Mouse (Mus musculus): ENCODE results near the gene Aurkb. TPM values are rescaled to one million over a fixed set of nuclear protein-coding genes. Genes with fewer than 3 reads are reported as not detected.
A peak's percentile ranks its signal among the peaks of the same experiment; 100 is the strongest.

Aurkb gene
- polyA plus RNA-seq, 2 experiments, result 109 to 124 TPM

GRCm38 (mm10) chr11:69037231-69038061 lies 8.0 kb upstream of the Aurkb start:
- H3K27ac ChIP-seq (replicated peaks; ENCODE audit: low read depth, low read length), result peak overlapping the region; percentile 81

GRCm38 (mm10) chr11:69038173-69038572 lies 7.3 kb upstream of the Aurkb start:
- ATAC-seq (ENCODE audit: low FRiP score, low read depth), result no peak
- TF ChIP-seq POLR2A (IDR thresholded peaks at IDR 0.05; ENCODE audit: borderline replicate concordance, extremely low read depth, insufficient read depth, insufficient read length), result no peak
- Histone ChIP-seq H3K4me1 (ENCODE audit: control insufficient read depth, insufficient read depth, low read length) (peaks cover 23% of the 10 kb centered on the region), H3K9me3 (ENCODE audit: control insufficient read depth, low read length) (no peaks in the 10 kb centered on the region), H3K4me2 (replicated peaks; ENCODE audit: low read depth, low read length, severe bottlenecking) (no peak overlapping the region), H3K9ac (ENCODE audit: low read depth, low read length, severe bottlenecking) (no peak overlapping the region), H3K27ac (replicated peaks; ENCODE audit: low read depth, low read length) (no peak overlapping the region), H3K36me3 (ENCODE audit: control insufficient read depth, insufficient read depth, low read length) (peaks cover 33% of the 10 kb centered on the region), H3K27me3 (ENCODE audit: control insufficient read depth, insufficient read depth, low read length) (no peaks in the 10 kb centered on the region), H3K4me3 (replicated peaks; ENCODE audit: low read length) (no peak overlapping the region)
- DNase-seq (ENCODE audit: low spot score), result no peak
- WGBS, result 71% methylated on average over 5 of the region's 5 CpGs

More at GRCm38 (mm10) chr11:69037231-69038061, 8.0 kb upstream of the Aurkb start:
- peak overlapping the region; percentile 50 for H3K4me2 ChIP-seq (replicated peaks; ENCODE audit: low read depth, low read length, severe bottlenecking)
- peaks cover 23% of the 10 kb centered on the region for H3K4me1 ChIP-seq (ENCODE audit: control insufficient read depth, insufficient read depth, low read length)
- peak overlapping the region; percentile 74 for H3K9ac ChIP-seq (ENCODE audit: low read depth, low read length, severe bottlenecking)
- ATAC-seq (ENCODE audit: low FRiP score, low read depth) (peak; percentile 47), DNase-seq (ENCODE audit: low spot score) (peak; percentile 94)
- TF ChIP-seq POLR2A (IDR thresholded peaks at IDR 0.05; ENCODE audit: borderline replicate concordance, extremely low read depth, insufficient read depth, insufficient read length), result no peak
- H3K27me3 ChIP-seq (ENCODE audit: control insufficient read depth, insufficient read depth, low read length), result no peaks in the 10 kb centered on the region
- H3K9me3 ChIP-seq (ENCODE audit: control insufficient read depth, low read length), result no peaks in the 10 kb centered on the region
- H3K4me3 ChIP-seq (replicated peaks; ENCODE audit: low read length), result peak overlapping the region; percentile 64
- H3K36me3 ChIP-seq (ENCODE audit: control insufficient read depth, insufficient read depth, low read length), result peaks cover 40% of the 10 kb centered on the region
- under 1% methylated on average over 34 of the region's 34 CpGs for WGBS

DNA sequence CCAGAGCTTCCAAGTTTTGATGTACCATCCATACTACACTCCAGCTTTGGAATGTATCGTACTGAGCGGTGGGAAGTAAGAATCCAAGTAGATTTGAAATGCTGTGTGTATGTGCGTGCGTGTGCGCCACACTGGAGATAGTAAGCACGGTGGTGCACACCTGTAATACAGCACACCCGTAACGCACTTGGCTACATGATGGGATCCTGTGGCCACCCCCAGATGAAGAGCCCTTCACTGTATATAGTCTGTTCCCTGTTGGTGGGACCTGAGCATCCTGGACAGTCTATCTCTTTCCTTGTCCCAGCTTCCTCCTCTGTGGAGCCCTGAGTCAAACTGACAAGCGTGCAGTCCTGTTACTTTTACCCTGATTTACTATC lies 938 bp downstream of the Aurkb start:
- Histone ChIP-seq H3K36me3 (ENCODE audit: control insufficient read depth, insufficient read depth, low read length) (peaks cover 33% of the 10 kb centered on the region), H3K27ac (replicated peaks; ENCODE audit: low read depth, low read length) (no peak overlapping the region), H3K9me3 (ENCODE audit: control insufficient read depth, low read length) (no peaks in the 10 kb centered on the region), H3K4me2 (replicated peaks; ENCODE audit: low read depth, low read length, severe bottlenecking) (peak overlapping the region; percentile 81), H3K4me1 (ENCODE audit: control insufficient read depth, insufficient read depth, low read length) (peaks cover 14% of the 10 kb centered on the region; the same call in 1 of the 2 replicates), H3K27me3 (ENCODE audit: control insufficient read depth, insufficient read depth, low read length) (no peaks in the 10 kb centered on the region), H3K9ac (ENCODE audit: low read depth, low read length, severe bottlenecking) (peak overlapping the region; percentile 75), H3K4me3 (replicated peaks; ENCODE audit: low read length) (peak overlapping the region; percentile 83)
- WGBS, result 9% methylated on average over 9 of the region's 9 CpGs
- DNase-seq (ENCODE audit: low spot score), result no peak
- ATAC-seq (ENCODE audit: low FRiP score, low read depth), result no peak
- TF ChIP-seq POLR2A (IDR thresholded peaks at IDR 0.05; ENCODE audit: borderline replicate concordance, extremely low read depth, insufficient read depth, insufficient read length), result no peak

DNA sequence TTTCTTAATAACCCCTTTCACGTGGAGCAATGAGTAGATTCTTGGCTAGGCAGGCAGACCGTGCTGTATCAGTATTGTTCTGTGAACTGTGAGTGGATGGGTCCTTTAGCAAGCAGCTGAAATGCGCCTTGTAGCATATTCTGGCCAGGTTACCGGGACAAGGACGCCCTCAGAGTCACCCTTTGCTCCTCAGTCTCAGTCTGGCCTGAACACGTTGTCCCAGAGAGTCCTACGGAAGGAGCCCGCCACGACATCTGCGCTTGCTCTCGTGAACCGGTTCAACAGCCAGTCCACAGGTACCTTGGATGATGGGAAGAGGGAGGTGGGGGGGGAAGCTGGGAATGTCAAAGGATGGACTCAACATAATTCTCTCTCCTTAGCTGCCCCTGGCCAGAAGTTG lies 2.1 kb downstream of the Aurkb start:
- Histone ChIP-seq H3K27me3 (ENCODE audit: control insufficient read depth, insufficient read depth, low read length) (no peaks in the 10 kb centered on the region), H3K4me3 (replicated peaks; ENCODE audit: low read length) (no peak overlapping the region), H3K27ac (replicated peaks; ENCODE audit: low read depth, low read length) (no peak overlapping the region), H3K9me3 (ENCODE audit: control insufficient read depth, low read length) (no peaks in the 10 kb centered on the region), H3K4me2 (replicated peaks; ENCODE audit: low read depth, low read length, severe bottlenecking) (peak overlapping the region; percentile 81; the same call in 1 of the 2 replicates), H3K4me1 (ENCODE audit: control insufficient read depth, insufficient read depth, low read length) (peaks cover 14% of the 10 kb centered on the region; the same call in 1 of the 2 replicates), H3K36me3 (ENCODE audit: control insufficient read depth, insufficient read depth, low read length) (peaks cover 38% of the 10 kb centered on the region), H3K9ac (ENCODE audit: low read depth, low read length, severe bottlenecking) (no peak overlapping the region)
- no peak for TF ChIP-seq POLR2A (IDR thresholded peaks at IDR 0.05; ENCODE audit: borderline replicate concordance, extremely low read depth, insufficient read depth, insufficient read length)
- DNase-seq (ENCODE audit: low spot score) (no peak), ATAC-seq (ENCODE audit: low FRiP score, low read depth) (no peak)
- WGBS, result 92% methylated on average over 12 of the region's 12 CpGs

GRCm38 (mm10) chr11:69048151-69048550 lies 2.7 kb downstream of the Aurkb start:
- Histone ChIP-seq H3K27ac (replicated peaks; ENCODE audit: low read depth, low read length) (no peak overlapping the region), H3K9me3 (ENCODE audit: control insufficient read depth, low read length) (no peaks in the 10 kb centered on the region), H3K4me3 (replicated peaks; ENCODE audit: low read length) (no peak overlapping the region), H3K27me3 (ENCODE audit: control insufficient read depth, insufficient read depth, low read length) (no peaks in the 10 kb centered on the region), H3K36me3 (ENCODE audit: control insufficient read depth, insufficient read depth, low read length) (peaks cover 39% of the 10 kb centered on the region), H3K4me2 (replicated peaks; ENCODE audit: low read depth, low read length, severe bottlenecking) (no peak overlapping the region), H3K4me1 (ENCODE audit: control insufficient read depth, insufficient read depth, low read length) (peaks cover 14% of the 10 kb centered on the region; the same call in 1 of the 2 replicates), H3K9ac (ENCODE audit: low read depth, low read length, severe bottlenecking) (no peak overlapping the region)
- ATAC-seq (ENCODE audit: low FRiP score, low read depth), result no peak
- no peak for DNase-seq (ENCODE audit: low spot score)
- WGBS, result 95% methylated on average over 14 of the region's 14 CpGs
- no peak for TF ChIP-seq POLR2A (IDR thresholded peaks at IDR 0.05; ENCODE audit: borderline replicate concordance, extremely low read depth, insufficient read depth, insufficient read length)
